Mouse (Mus musculus): Measurements from ENCODE around the gene Atox1.

Gene Atox1

DNA sequence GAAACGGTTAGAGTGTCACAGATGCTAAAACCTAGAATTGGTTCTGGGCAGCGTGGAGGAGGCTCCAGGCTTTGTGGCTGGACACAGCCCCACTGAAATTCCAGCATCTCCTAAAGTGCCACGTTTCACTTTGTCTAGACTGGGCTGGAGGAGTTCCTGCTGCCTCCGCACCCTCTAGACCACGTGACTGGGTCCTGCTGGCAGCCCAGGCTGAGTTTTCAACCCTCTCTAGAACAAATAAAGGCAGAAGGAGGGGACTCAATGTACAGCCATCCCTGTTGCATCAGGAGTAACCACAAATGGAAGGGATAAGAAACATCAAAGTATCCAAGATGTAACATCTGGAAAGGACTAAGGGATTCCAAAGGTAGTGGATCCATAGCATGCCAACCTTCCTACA, 46.7 kb downstream of the Atox1 start:
- no peak for DNase-seq (ENCODE audit: low read depth, low spot score)

DNA sequence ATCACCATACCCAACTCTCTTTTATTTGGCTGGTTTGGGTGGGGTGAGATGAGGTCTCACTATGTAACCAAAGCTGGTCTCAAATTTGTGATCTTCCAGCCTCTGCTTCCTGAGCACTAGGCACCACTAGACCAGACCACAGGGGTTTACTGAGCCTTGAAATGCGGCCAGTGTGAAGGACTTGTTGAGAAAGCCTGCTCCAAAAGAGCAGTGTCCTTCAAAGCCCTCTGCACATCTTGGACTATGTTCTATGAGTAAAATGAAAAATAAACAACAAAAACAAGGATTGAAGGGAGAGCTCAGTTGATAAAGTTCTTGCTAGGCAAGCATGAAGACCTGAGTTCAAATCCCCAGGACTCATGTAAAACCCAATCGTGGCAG, 47.6 kb downstream of the Atox1 start:
- no peak for DNase-seq (ENCODE audit: low read depth, low spot score)

DNA sequence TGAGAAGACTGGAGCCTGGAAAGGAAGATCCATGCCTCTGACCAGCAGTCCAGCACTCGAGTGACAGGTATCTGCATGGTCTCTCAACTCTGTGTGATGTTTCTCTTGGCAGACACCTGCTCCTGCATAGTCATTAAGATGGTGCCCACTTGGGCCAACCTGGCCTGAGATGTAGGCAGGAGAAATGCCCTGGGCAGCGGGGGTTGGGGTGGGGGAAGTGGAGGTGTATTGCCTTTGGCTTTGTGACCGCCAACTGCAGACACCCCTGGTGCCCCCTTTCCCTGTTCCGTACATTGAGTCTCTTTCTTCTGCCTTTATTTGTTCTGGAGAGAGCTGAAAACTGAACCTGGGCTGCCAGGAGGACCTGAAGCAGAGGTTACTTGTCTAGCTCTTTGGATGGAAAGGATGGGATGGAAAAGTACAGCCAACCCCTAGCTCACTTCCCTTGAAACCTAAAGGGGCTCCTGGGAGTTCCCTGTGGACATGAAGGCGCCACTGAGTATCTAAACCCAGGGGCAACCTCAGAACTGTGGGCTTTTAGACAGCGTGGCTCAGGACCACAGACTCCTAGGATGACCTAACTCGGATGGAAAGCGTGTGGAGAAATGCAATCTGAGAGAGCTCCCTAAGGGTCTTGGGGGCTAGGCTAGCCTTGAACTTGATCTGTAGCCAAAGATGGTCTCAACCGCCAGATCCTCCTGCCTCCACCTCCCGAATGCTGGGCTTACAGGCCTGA, 48.2 kb downstream of the Atox1 start:
- no peak for DNase-seq (ENCODE audit: low read depth, low spot score)

DNA sequence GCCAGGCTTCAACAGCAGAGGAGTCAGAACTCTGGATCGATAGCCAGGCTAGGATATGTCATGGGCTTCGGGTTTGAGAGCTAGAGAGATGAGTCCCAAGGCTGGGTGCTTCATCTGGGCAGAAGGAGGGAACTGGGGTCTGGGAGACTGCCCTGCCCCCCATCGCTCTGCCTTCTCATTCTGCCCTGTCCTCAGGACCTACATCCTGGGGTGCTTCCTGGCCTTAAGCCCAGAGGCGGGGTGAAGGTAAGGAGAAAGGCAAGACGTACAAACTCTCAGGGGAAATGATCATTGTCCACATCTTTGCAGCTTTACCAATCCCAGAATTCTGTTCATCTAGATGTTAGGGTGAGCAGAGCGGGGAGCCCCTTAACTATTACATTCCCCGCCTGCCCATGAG, 49.0 kb downstream of the Atox1 start:
- DNase-seq (ENCODE audit: low read depth, low spot score), result no peak

DNA sequence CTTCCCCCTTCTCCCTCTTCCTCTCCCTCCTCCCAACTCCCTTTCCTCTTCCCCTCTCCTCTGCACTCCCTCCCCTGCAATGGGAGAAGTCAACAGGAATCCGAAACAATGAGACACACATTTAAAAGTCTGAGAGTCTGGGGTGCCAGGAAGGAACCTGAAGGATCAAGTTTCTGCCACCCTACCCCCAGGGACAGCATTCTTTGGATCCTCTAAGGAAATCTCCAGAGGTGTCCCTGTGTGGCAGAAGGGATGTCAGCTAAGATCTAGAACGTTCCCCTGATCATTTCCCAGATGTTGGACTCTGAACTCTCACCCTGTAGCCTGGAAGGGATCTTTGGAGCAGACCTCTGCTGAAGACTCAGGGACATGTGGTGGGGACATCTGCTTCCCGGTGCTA, 50.5 kb downstream of the Atox1 start:
- no peak for DNase-seq (ENCODE audit: low read depth, low spot score)

DNA sequence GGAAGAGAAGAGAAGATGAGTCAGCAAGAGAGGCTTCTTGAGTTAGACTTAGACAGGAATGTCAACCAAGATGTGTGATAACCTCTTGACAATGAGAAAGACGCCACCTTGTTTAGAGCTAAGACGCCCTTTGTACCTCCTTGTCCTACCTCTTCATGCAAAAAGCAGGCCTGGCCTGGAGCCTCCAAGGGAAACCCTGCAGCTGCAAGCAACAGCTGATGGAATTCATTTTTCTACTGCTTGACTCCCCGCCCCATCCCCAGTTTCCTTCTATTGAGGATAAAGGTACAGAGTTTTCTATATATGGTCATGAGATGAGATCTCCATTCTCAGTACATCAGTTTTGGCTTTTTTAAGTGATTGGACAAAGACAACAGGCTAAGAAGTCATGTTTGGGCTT, 51.0 kb downstream of the Atox1 start:
- DNase-seq (ENCODE audit: low read depth, low spot score), result no peak

DNA sequence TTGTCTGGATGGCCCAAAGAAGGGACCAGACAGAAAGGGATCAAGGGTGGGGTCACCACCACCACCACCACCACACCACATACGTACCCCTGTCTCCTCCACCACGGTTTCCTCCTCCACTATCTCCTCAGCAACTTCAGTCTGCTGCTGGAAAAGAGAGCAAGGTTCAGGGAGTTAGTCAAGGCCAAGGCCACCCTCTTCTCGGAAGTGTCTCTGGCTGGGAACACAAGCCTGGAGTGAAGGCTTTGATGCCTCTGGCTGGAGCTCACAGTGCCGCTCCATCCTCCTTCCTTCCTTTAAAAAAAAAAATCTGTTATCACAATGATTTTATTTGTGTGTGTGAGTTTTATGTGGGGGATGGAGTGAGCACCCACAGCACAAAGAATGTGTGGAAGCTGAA, 53.9 kb downstream of the Atox1 start:
- DNase-seq (ENCODE audit: low read depth, low spot score), result no peak

DNA sequence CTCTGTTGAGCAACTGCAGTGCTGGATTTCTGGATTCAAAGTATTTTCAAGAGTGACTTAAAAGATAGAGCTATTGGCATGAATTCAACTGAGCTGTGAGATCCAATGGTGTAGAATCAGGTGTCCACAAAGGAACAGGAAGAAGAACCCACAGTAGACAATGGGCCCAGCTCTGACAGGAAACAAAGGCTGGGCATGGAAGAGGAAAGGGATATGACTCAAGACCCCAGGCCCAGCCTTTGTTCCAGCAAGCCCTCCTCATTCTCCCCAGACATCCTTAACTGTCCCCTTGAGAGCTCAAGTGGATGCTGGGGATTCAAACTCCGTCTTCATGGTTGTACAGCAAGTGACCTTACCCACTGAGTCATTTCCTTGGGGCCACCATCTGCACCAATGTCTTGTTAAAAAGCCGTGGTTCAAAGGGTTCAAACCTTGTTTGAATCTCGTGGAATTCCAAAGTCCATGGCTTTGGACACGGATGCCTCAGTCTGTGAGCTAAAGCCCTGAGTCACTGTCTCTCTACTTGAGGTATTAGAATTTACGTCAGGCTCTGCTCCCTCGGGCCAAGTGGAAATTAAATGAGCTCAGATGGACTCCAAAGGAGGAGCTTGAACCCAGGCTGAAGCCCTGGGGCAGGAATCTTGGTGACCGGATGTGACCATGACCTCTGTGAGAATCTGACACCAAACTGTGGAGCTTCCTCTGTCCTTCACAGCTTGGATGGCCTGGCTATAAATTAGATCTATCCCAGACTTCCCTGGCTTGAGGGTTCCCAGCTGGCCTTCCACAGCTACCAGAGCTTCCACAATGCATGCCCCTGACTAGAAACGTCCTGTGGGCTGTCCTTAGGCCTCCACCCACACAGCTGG, 55.2 kb downstream of the Atox1 start:
- no peak for DNase-seq (ENCODE audit: low read depth, low spot score)

DNA sequence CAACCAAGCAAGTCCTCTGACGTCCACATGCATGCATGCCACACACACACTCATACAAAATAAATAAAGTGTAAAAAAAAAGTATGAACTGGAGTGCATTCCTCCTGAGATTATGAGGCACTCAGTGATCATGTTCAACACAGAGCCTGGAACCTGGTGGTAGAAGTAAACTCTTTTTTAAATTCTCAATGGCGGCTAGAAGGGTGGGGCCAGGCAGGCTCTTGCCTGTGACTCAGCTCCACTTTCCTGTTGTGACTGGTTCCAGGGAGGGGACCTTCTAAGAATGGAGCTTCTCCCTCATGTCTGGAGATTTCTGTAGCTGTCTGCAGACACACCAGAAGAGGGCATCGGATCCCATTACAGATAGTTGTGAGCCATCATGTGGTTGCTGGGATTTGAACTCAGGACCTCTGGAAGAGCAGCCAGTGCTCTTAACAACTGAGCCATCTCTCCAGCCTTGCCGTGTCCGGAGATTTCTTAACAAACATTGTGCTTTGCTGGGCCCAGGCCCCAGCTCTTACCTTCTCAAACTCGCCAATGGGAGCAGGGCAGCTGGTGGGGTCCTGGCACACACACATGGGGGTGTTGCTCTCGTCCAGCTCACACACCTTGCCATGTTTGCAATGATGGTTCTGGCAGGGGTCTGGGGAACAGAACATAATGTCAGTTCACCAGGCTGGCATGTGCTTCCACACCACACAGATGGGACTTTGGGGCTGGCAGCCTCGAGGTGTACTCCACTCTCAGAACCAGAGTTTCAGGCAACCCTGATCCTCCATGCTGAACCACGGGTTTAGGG, 56.2 kb downstream of the Atox1 start:
- DNase-seq (ENCODE audit: low read depth, low spot score), result no peak

DNA sequence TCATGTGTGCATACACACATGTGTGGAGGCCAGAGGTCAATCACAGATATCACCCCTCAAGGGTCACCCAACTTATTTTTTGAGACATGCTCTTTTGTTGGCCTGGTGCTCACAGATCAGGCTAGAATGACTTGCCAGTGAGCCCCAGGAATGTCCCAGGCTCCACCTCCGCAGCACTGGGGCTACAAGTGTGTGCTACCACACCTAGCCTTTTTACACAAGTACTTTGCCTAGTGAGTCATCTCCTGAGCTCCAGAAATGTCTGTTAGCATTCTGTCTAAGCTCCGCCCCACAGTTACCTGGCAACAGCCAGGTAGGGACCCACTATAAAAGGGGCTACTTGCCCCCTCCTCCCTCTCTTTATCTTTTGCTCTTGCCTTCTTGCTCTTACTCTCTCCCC, 60.2 kb downstream of the Atox1 start:
- no peak for DNase-seq (ENCODE audit: low read depth, low spot score)

DNA sequence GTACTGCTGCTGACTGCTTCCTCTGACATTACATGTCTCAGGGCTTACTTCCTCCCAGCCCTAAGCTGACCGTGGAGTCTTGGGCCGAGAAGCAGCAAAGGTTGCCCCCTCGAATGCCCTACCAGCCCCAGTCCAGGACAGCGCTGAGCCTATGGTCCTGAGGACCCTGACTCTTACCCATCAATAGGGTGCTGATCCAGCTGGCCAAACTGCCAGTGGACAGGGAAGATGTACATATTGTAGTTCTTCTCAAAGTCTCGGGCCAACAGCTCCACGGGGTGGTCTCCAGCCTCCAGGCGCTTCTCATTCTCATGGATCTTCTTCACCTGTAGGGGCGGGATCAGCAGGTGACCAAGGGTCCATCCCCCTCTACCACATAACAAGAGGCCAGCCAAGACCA, 62.7 kb downstream of the Atox1 start:
- no peak for DNase-seq (ENCODE audit: low read depth, low spot score)

DNA sequence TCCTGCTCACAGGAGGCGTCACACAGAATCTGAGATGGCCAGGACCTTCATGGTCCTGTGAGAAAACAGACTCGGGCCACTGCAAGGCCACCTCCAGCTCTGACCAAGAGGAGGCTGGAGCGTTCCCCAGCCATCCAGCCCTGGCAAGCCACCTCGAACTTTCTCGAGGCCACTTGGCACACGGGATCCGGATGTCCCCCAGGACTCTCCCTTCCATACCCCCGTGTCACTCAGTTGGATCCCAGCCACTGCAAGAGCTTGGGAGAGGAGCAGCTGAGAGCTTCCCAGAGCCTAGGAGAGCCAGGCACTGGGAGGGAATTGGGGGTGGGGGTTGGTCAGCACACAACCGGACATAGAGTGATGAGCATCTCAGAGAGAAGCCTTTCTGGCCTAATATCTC, 63.6 kb downstream of the Atox1 start:
- no peak for DNase-seq (ENCODE audit: low read depth, low spot score)

DNA sequence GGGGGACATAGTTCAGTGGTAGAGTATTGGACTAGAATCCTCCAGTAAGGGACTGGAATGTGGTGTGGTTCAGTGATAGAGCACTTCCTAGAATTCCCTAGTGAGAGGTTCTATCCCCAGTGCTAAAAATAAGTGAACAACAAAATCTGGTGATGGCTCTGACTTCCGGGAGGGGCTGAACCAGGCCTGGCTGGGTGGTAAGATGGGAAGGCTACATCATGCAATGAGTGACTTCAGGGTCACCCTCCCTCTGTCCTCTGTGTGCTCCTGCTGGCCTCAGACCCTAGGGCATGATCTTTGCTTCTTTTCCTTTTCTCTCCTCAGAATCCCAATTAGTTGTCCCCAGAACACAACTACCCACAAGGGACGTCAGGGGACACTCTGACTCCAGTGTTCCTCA, 64.0 kb downstream of the Atox1 start:
- no peak for DNase-seq (ENCODE audit: low read depth, low spot score)

Data from retina, postnatal 7 days (tissue).